Mouse (Mus musculus): Measurements from ENCODE around the gene Zap70. TPM values are rescaled to one million over a fixed set of nuclear protein-coding genes. Genes with fewer than 3 reads are reported as not detected.

The Zap70 gene
- polyA plus RNA-seq, 1 experiment from 2014 or later = 0.39 TPM

DNA sequence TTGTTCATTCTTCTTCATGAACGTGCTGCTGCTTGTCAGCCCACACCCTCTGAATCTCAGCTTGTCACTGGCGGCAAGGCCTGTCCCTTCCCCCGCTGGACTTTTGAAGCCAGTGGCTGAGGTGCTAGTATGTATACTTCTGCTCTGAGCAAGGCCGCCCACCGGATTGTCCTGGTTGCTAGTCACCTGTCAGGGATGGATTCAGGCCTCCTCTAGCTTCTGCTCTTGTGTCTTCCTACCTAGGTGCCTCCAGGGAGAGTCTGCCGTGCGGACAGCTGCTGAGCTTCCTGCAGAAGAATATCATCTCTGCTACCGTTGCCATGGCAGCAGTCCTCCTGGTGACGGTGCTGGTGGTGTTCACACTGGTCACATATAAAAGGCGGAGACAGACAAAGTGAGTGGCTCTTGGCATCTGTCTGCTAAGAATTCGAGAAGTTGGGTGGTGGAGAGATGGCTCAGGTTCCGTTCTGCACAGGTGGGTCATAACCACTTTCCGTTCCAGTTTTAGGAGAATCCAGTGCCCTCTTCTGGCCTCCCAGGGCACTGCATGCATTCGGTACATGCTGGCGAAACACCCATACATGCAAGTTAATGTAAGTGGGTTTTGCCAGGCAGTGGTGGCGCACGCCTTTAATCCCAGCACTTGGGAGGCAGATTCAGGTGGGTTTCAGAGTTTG is 17.2 kb upstream of the Zap70 start:
- Histone ChIP-seq H3K9ac (ENCODE audit: low read depth, low read length) (no peak overlapping the region), H3K4me2 (replicated peaks; ENCODE audit: low read depth, low read length) (peak overlapping the region; percentile 28), H3K27ac (ENCODE audit: low read depth, low read length) (no peak overlapping the region), H3K4me1 (replicated peaks; ENCODE audit: control insufficient read depth, insufficient read depth, low read length) (no peaks in the 10 kb centered on the region), H3K9me3 (ENCODE audit: control insufficient read depth, low read length) (no peaks in the 10 kb centered on the region), H3K27me3 (ENCODE audit: control insufficient read depth, insufficient read depth, low read length) (no peaks in the 10 kb centered on the region), H3K4me3 (ENCODE audit: low read depth, low read length) (peak overlapping the region; percentile 22; the same call in 1 of the 2 replicates), H3K36me3 (ENCODE audit: control insufficient read depth, insufficient read depth, low read length) (no peaks in the 10 kb centered on the region)
- peak; percentile 84 for DNase-seq (ENCODE audit: low spot score)
- WGBS = 32% methylated on average over 17 of the region's 17 CpGs
- ATAC-seq (ENCODE audit: low FRiP score) = peak; percentile 35; the same call in 1 of the 2 replicates

DNA sequence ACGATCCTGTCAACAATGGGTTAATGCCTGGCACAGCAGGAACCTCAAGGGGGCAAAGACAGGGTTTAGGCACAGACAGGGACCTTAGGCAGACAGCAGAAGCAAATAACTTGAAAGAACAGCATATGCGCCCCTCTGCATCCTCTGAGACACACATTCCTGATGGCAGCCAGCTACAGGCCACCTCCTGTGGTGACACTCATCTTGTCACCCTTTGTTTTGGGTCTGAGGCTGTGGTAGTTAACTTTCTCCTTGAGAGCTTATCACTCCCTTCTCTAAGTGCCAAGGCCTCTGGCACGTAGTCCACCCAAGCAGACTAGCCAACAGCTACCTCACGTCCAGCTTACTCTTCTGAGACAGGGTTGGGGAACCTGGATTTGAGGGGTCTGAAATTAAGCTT is 15.9 kb upstream of the Zap70 start:
- ATAC-seq (ENCODE audit: low FRiP score) (no peak), DNase-seq (ENCODE audit: low spot score) (no peak)
- WGBS = 26% methylated on average over 4 of the region's 4 CpGs
- no peaks in the 10 kb centered on the region for H3K27me3 ChIP-seq (ENCODE audit: control insufficient read depth, insufficient read depth, low read length)
- H3K36me3 ChIP-seq (ENCODE audit: control insufficient read depth, insufficient read depth, low read length) = no peaks in the 10 kb centered on the region
- H3K27ac ChIP-seq (ENCODE audit: low read depth, low read length) = no peak overlapping the region
- H3K4me3 ChIP-seq (ENCODE audit: low read depth, low read length) = no peak overlapping the region
- no peaks in the 10 kb centered on the region for H3K9me3 ChIP-seq (ENCODE audit: control insufficient read depth, low read length)
- no peaks in the 10 kb centered on the region for H3K4me1 ChIP-seq (replicated peaks; ENCODE audit: control insufficient read depth, insufficient read depth, low read length)
- H3K9ac ChIP-seq (ENCODE audit: low read depth, low read length) = no peak overlapping the region
- H3K4me2 ChIP-seq (replicated peaks; ENCODE audit: low read depth, low read length) = no peak overlapping the region

DNA sequence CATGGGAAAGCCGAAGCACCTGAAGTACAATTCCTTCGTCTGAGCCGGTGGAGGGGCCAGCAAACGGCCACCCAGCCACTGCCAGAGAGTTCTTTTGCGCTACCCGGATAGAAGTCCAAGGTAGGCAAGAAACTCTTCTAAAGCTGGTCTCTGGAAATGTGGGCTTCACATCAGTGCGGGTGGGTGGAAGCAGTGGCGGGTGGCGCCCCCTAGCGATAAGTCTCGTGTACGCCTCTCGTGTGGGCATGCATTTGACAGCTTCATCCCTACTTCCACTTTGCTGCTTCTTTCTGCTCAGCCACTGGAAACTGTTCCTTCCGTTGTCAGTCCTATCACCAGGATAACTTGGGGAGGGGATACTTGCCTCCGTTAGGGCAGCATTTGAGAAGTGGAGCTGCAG is 15.1 kb upstream of the Zap70 start:
- Histone ChIP-seq H3K4me3 (ENCODE audit: low read depth, low read length) (no peak overlapping the region), H3K9me3 (ENCODE audit: control insufficient read depth, low read length) (no peaks in the 10 kb centered on the region), H3K27ac (ENCODE audit: low read depth, low read length) (no peak overlapping the region), H3K4me2 (replicated peaks; ENCODE audit: low read depth, low read length) (no peak overlapping the region), H3K4me1 (replicated peaks; ENCODE audit: control insufficient read depth, insufficient read depth, low read length) (no peaks in the 10 kb centered on the region), H3K36me3 (ENCODE audit: control insufficient read depth, insufficient read depth, low read length) (no peaks in the 10 kb centered on the region), H3K9ac (ENCODE audit: low read depth, low read length) (no peak overlapping the region), H3K27me3 (ENCODE audit: control insufficient read depth, insufficient read depth, low read length) (no peaks in the 10 kb centered on the region)
- ATAC-seq (ENCODE audit: low FRiP score) (no peak), DNase-seq (ENCODE audit: low spot score) (peak; percentile 67)
- 43% methylated on average over 15 of the region's 15 CpGs for WGBS

DNA sequence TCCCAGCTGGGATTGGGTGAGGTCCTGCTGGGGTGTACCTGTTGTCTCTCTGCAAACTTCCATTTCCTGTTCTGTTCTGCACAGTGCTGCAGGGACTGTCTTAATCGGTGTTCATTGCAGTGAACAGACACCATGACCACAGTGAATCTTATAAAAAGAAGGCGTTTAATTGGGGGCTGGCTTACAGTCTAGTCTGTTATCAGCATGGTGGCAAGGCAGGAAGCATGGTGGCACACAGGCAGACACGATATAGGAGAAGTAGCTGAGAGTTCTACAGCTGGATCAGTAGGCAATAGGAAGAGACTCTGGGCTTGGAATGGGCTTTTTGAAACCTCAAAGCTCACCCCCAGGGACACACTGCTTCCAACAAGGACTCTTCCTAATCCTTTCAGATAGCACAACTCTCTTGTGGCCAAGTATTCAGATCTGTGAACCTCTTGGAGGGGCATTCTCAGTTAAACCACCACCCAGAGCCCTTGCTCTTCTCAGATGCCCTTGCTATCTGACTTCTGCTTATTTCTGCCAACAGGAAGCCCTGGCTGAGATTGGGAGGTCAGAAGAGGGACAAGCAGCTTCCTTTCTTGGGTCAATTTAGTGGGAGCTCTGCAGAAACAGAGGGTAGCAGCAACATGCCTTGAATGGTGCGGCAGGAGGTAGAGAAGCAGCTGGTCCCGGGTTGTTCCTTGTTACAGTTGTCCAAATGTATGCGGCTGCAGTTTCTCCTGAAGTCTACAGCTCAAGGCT is 7.5 kb upstream of the Zap70 start:
- Histone ChIP-seq H3K9ac (ENCODE audit: low read depth, low read length) (no peak overlapping the region), H3K9me3 (ENCODE audit: control insufficient read depth, low read length) (no peaks in the 10 kb centered on the region), H3K4me2 (replicated peaks; ENCODE audit: low read depth, low read length) (no peak overlapping the region), H3K4me3 (ENCODE audit: low read depth, low read length) (no peak overlapping the region), H3K36me3 (ENCODE audit: control insufficient read depth, insufficient read depth, low read length) (no peaks in the 10 kb centered on the region), H3K4me1 (replicated peaks; ENCODE audit: control insufficient read depth, insufficient read depth, low read length) (no peaks in the 10 kb centered on the region), H3K27me3 (ENCODE audit: control insufficient read depth, insufficient read depth, low read length) (no peaks in the 10 kb centered on the region), H3K27ac (ENCODE audit: low read depth, low read length) (no peak overlapping the region)
- ATAC-seq (ENCODE audit: low FRiP score) (no peak), DNase-seq (ENCODE audit: low spot score) (no peak)
- WGBS = 84% methylated on average over 6 of the region's 6 CpGs

DNA sequence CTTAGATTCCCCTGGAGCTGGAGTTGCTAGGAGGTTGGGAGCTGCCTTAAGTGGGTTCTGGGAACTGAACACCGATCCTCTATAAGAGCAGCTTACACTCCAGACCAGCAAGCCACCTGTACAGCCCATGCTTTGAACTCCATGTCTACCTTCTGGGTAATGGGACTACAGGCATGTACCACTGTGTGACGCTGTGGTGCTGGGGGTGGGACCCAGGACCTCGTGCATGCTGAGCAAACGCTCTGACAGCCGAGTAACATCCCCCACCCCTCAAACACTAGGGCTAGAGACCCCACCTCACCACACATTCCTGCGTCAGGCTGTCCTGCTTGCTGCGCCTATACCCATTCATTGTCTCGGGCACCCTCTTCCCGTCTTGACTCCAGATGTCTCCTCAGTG is 3.0 kb upstream of the Zap70 start:
- DNase-seq (ENCODE audit: low spot score) = no peak
- H3K27ac ChIP-seq (ENCODE audit: low read depth, low read length) = no peak overlapping the region
- H3K4me1 ChIP-seq (replicated peaks; ENCODE audit: control insufficient read depth, insufficient read depth, low read length) = no peaks in the 10 kb centered on the region
- ATAC-seq (ENCODE audit: low FRiP score) = no peak
- WGBS = 89% methylated on average over 9 of the region's 9 CpGs
- H3K9ac ChIP-seq (ENCODE audit: low read depth, low read length) = no peak overlapping the region
- no peak overlapping the region for H3K4me3 ChIP-seq (ENCODE audit: low read depth, low read length)
- H3K4me2 ChIP-seq (replicated peaks; ENCODE audit: low read depth, low read length) = no peak overlapping the region
- H3K9me3 ChIP-seq (ENCODE audit: control insufficient read depth, low read length) = no peaks in the 10 kb centered on the region
- no peaks in the 10 kb centered on the region for H3K27me3 ChIP-seq (ENCODE audit: control insufficient read depth, insufficient read depth, low read length)
- no peaks in the 10 kb centered on the region for H3K36me3 ChIP-seq (ENCODE audit: control insufficient read depth, insufficient read depth, low read length)

DNA sequence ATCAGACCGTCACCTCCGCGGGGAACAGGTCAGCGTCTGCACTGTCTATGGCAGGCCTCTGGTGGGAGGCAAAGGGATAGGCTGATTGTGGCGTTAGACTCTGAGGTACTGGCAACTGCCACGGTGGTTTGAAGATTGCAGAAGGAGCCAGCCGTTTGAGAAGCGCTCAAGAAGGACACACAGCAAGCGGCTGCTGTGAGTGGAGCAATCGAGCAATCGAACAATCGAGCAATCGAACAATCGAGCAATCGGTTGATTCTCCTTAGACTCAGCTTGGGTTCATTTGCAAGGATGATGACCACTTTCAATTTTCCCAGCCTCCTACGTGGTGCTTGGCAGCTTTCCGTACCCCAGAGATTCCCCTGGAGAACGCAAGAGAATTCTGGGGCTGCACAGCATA is 2.5 kb upstream of the Zap70 start:
- WGBS = 88% methylated on average over 18 of the region's 18 CpGs
- no peaks in the 10 kb centered on the region for H3K27me3 ChIP-seq (ENCODE audit: control insufficient read depth, insufficient read depth, low read length)
- DNase-seq (ENCODE audit: low spot score) (no peak), ATAC-seq (ENCODE audit: low FRiP score) (no peak)
- H3K9me3 ChIP-seq (ENCODE audit: control insufficient read depth, low read length) = no peaks in the 10 kb centered on the region
- no peaks in the 10 kb centered on the region for H3K4me1 ChIP-seq (replicated peaks; ENCODE audit: control insufficient read depth, insufficient read depth, low read length)
- no peaks in the 10 kb centered on the region for H3K36me3 ChIP-seq (ENCODE audit: control insufficient read depth, insufficient read depth, low read length)
- no peak overlapping the region for H3K4me2 ChIP-seq (replicated peaks; ENCODE audit: low read depth, low read length)
- no peak overlapping the region for H3K9ac ChIP-seq (ENCODE audit: low read depth, low read length)
- no peak overlapping the region for H3K27ac ChIP-seq (ENCODE audit: low read depth, low read length)
- H3K4me3 ChIP-seq (ENCODE audit: low read depth, low read length) = no peak overlapping the region

DNA sequence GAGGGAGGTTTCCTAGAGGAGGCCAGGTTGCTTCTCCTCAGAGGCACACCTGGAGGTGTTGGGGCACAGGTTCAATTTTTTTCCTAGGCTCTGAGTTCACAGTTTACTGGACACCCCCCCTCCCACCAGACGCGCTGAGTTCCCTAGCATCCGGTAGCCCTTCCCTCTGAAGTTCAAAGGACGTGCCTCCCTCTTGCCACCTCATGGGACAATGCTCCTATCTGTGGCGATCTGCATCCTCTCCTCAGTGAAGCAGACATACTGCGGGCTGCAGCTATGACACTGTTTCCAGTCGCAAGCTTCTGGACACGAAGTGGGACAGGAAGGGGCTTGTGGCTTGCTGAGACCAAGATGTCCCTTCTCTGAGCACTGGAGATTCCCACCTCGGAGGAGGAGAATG is 1.2 kb upstream of the Zap70 start:
- Histone ChIP-seq H3K9me3 (ENCODE audit: control insufficient read depth, low read length) (no peaks in the 10 kb centered on the region), H3K4me2 (replicated peaks; ENCODE audit: low read depth, low read length) (no peak overlapping the region), H3K9ac (ENCODE audit: low read depth, low read length) (no peak overlapping the region), H3K36me3 (ENCODE audit: control insufficient read depth, insufficient read depth, low read length) (no peaks in the 10 kb centered on the region), H3K4me3 (ENCODE audit: low read depth, low read length) (no peak overlapping the region), H3K4me1 (replicated peaks; ENCODE audit: control insufficient read depth, insufficient read depth, low read length) (no peaks in the 10 kb centered on the region), H3K27me3 (ENCODE audit: control insufficient read depth, insufficient read depth, low read length) (no peaks in the 10 kb centered on the region), H3K27ac (ENCODE audit: low read depth, low read length) (no peak overlapping the region)
- DNase-seq (ENCODE audit: low spot score) (no peak), ATAC-seq (ENCODE audit: low FRiP score) (no peak)
- 85% methylated on average over 9 of the region's 9 CpGs for WGBS

DNA sequence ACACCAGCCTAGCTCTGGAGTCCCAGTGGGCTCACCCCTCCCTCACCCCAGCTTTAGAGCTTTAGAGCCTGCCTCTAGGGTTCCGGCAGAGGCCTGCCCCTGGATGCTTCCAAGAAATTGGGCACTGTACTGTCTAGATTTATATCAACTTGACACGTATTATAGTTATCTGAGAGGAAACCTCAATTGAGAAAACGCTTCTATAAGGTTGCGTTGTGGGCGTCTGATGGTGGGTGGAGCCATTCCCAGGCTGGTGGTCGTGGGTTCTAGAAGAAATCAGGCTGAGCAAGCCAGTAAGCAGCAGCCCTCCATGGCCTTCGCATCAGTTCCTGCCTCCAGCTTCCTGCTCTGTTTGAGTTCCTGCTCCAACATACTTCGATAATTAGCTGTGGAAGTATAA is 537 bp upstream of the Zap70 start:
- H3K9me3 ChIP-seq (ENCODE audit: control insufficient read depth, low read length) = no peaks in the 10 kb centered on the region
- no peak for DNase-seq (ENCODE audit: low spot score)
- 88% methylated on average over 8 of the region's 8 CpGs for WGBS
- H3K4me1 ChIP-seq (replicated peaks; ENCODE audit: control insufficient read depth, insufficient read depth, low read length) = no peaks in the 10 kb centered on the region
- H3K27ac ChIP-seq (ENCODE audit: low read depth, low read length) = no peak overlapping the region
- no peak for ATAC-seq (ENCODE audit: low FRiP score)
- H3K4me2 ChIP-seq (replicated peaks; ENCODE audit: low read depth, low read length) = no peak overlapping the region
- no peaks in the 10 kb centered on the region for H3K36me3 ChIP-seq (ENCODE audit: control insufficient read depth, insufficient read depth, low read length)
- no peaks in the 10 kb centered on the region for H3K27me3 ChIP-seq (ENCODE audit: control insufficient read depth, insufficient read depth, low read length)
- no peak overlapping the region for H3K4me3 ChIP-seq (ENCODE audit: low read depth, low read length)
- H3K9ac ChIP-seq (ENCODE audit: low read depth, low read length) = no peak overlapping the region

All from hindbrain, embryonic 11.5 days (tissue).